Mouse (Mus musculus): ENCODE measurements at regions not wholly inside any gene's neighbourhood (a gene's known extent, or its start where the extent isn't known, plus 50 kb on each side); places are given as distances from the start of the nearest gene placed in this dataset.

- WGBS = 18% methylated on average over 5 of the region's 5 CpGs
- Histone ChIP-seq H3K9me3 (no peaks in the 10 kb centered on the region), H3K4me3 (no peak overlapping the region), H3K36me3 (no peaks in the 10 kb centered on the region), H3K27ac (peak overlapping the region; percentile 39), H3K27me3 (ENCODE audit: insufficient read depth, poor library complexity, severe bottlenecking) (no peaks in the 10 kb centered on the region), H3K4me1 (peaks cover 22% of the 10 kb centered on the region)
- no peak for DNase-seq (ENCODE audit: low spot score)
Measured at GRCm38 (mm10) chr17:80891656-80892055, 52.8 kb upstream of the Tmem178 start.

- DNase-seq (ENCODE audit: low spot score) = no peak
- Histone ChIP-seq H3K36me3 (no peaks in the 10 kb centered on the region), H3K9me3 (no peaks in the 10 kb centered on the region), H3K27me3 (ENCODE audit: insufficient read depth, poor library complexity, severe bottlenecking) (no peaks in the 10 kb centered on the region), H3K4me1 (peaks cover 35% of the 10 kb centered on the region), H3K27ac (no peak overlapping the region), H3K4me3 (no peak overlapping the region)
- 70% methylated on average over 4 of the region's 4 CpGs for WGBS
Measured at GRCm38 (mm10) chr17:80889095-80889494, 55.3 kb upstream of the Tmem178 start.

- peak overlapping the region; percentile 79 for H3K27ac ChIP-seq
- no peaks in the 10 kb centered on the region for H3K9me3 ChIP-seq
- peaks cover 35% of the 10 kb centered on the region for H3K4me1 ChIP-seq
- 40% methylated on average over 8 of the region's 8 CpGs for WGBS
- no peak for DNase-seq (ENCODE audit: low spot score)
- no peaks in the 10 kb centered on the region for H3K36me3 ChIP-seq
- no peaks in the 10 kb centered on the region for H3K27me3 ChIP-seq (ENCODE audit: insufficient read depth, poor library complexity, severe bottlenecking)
- peak overlapping the region; percentile 12; the same call in 1 of the 2 replicates for H3K4me3 ChIP-seq
Measured at GRCm38 (mm10) chr17:80887749-80888119, 56.7 kb upstream of the Tmem178 start.

GRCm38 (mm10) chr17:80887021-80887748 is 57.2 kb upstream of the Tmem178 start:
- Histone ChIP-seq H3K27me3 (ENCODE audit: insufficient read depth, poor library complexity, severe bottlenecking) (no peaks in the 10 kb centered on the region), H3K4me1 (peaks cover 35% of the 10 kb centered on the region), H3K27ac (peak overlapping the region; percentile 79), H3K4me3 (peak overlapping the region; percentile 12; the same call in 1 of the 2 replicates), H3K36me3 (no peaks in the 10 kb centered on the region), H3K9me3 (no peaks in the 10 kb centered on the region)
- DNase-seq (ENCODE audit: low spot score) = no peak
- 51% methylated on average over 18 of the region's 18 CpGs for WGBS

DNA sequence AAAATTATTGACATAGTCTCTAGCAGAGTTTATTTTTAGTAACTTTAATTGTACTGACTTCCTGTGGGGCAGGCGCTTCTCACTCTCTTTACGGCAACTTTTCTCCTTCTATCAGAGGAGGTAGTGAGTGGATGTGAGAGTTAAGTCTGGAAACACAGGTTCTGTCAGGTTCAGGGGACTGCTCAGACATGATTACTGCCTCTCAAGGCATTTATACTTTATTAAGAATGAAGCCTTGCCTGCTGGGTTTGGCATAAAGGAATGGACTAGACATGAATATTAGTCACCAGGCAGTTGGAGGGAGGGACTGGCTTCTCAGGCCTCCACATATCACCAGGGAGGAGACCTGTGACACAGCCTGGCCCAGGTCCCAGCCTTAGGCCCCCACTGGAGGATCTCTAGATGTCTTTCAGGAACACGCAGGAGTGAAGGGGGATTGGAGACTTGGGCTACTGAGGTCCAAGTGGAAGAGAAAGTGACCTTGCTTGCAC is 58.2 kb upstream of the Tmem178 start:
- Histone ChIP-seq H3K4me1 (peaks cover 35% of the 10 kb centered on the region), H3K9me3 (no peaks in the 10 kb centered on the region), H3K4me3 (no peak overlapping the region), H3K36me3 (no peaks in the 10 kb centered on the region), H3K27me3 (ENCODE audit: insufficient read depth, poor library complexity, severe bottlenecking) (no peaks in the 10 kb centered on the region), H3K27ac (peak overlapping the region; percentile 77; the same call in 1 of the 2 replicates)
- no peak for DNase-seq (ENCODE audit: low spot score)
- WGBS = 42% methylated on average over 3 of the region's 3 CpGs

GRCm38 (mm10) chr17:80885706-80886105 is 58.7 kb upstream of the Tmem178 start:
- peaks cover 35% of the 10 kb centered on the region for H3K4me1 ChIP-seq
- no peaks in the 10 kb centered on the region for H3K36me3 ChIP-seq
- H3K9me3 ChIP-seq = no peaks in the 10 kb centered on the region
- WGBS = 80% methylated on average over 9 of the region's 9 CpGs
- H3K4me3 ChIP-seq = no peak overlapping the region
- DNase-seq (ENCODE audit: low spot score) = no peak
- peak overlapping the region; percentile 47; the same call in 1 of the 2 replicates for H3K27ac ChIP-seq
- H3K27me3 ChIP-seq (ENCODE audit: insufficient read depth, poor library complexity, severe bottlenecking) = no peaks in the 10 kb centered on the region

DNA sequence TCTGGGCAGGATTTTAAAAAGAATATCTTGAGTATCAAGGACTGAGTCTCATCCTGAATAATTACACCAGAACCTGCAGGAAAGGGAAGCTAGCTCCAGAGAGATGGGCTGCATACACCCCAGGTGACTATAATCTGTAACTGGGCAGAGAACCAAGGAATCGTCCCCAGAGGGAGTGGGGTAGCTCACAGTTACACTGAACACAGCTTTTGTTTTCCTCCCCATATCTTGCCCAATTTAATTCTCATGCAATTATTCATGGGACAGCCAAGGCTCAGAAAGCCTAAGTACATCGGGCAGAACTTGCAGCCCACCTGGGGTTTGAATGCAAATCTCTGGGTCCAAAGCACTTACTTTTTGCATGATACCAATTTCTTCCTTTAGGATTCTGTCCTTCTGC is 59.5 kb upstream of the Tmem178 start:
- DNase-seq (ENCODE audit: low spot score) = no peak
- H3K36me3 ChIP-seq = no peaks in the 10 kb centered on the region
- 69% methylated on average over 2 of the region's 2 CpGs for WGBS
- H3K4me1 ChIP-seq = peaks cover 35% of the 10 kb centered on the region
- no peak overlapping the region for H3K27ac ChIP-seq
- H3K9me3 ChIP-seq = no peaks in the 10 kb centered on the region
- H3K4me3 ChIP-seq = no peak overlapping the region
- H3K27me3 ChIP-seq (ENCODE audit: insufficient read depth, poor library complexity, severe bottlenecking) = no peaks in the 10 kb centered on the region

DNA sequence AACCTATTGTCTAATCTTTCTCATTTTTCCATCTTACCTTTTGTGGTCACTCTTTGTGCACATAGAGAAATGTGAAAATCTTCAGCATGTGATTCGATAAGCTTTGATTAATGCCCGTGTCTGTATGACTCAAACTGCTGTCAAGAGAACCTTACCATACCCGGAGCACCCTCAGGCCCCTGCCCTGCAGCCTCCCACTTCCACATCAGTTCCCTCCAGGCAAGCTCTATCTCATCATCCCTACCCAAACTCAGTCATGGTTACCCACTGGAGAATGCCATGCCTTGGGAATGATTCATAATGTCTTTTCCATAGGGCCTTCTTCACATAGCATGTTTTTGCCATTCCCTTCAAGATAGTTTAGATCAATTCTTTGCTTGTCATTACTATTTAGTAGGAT is 62.0 kb upstream of the Tmem178 start:
- H3K4me3 ChIP-seq = no peak overlapping the region
- DNase-seq (ENCODE audit: low spot score) = no peak
- H3K9me3 ChIP-seq = no peaks in the 10 kb centered on the region
- 80% methylated on average over 3 of the region's 3 CpGs for WGBS
- H3K27ac ChIP-seq = no peak overlapping the region
- no peaks in the 10 kb centered on the region for H3K27me3 ChIP-seq (ENCODE audit: insufficient read depth, poor library complexity, severe bottlenecking)
- peaks cover 20% of the 10 kb centered on the region for H3K4me1 ChIP-seq
- no peaks in the 10 kb centered on the region for H3K36me3 ChIP-seq

DNA sequence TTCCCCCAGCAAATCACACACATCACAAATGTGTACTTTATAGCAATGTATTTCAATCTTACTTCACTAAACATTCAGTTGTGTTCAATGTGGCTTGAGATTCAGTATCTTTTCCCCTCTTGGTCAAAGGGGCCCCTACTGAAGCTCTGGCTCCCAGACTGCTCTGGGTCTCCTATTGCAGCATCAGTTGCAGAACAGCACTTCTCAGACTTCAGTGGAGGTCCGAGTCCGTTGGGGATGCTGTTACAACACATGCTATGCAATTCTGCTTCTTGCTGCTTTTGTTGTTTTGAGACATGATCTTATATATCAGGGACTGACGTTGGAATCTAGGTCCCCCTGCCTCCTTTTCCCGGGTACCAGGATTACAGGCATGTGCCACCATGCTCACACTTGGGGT is 64.1 kb upstream of the Tmem178 start:
- WGBS = 80% methylated on average over 4 of the region's 4 CpGs
- Histone ChIP-seq H3K4me3 (no peak overlapping the region), H3K4me1 (0 out of 2 replicates have a peak, but pooled peaks cover 5% of the 10 kb centered on the region), H3K27ac (no peak overlapping the region), H3K27me3 (ENCODE audit: insufficient read depth, poor library complexity, severe bottlenecking) (no peaks in the 10 kb centered on the region), H3K9me3 (no peaks in the 10 kb centered on the region), H3K36me3 (no peaks in the 10 kb centered on the region)
- DNase-seq (ENCODE audit: low spot score) = no peak

DNA sequence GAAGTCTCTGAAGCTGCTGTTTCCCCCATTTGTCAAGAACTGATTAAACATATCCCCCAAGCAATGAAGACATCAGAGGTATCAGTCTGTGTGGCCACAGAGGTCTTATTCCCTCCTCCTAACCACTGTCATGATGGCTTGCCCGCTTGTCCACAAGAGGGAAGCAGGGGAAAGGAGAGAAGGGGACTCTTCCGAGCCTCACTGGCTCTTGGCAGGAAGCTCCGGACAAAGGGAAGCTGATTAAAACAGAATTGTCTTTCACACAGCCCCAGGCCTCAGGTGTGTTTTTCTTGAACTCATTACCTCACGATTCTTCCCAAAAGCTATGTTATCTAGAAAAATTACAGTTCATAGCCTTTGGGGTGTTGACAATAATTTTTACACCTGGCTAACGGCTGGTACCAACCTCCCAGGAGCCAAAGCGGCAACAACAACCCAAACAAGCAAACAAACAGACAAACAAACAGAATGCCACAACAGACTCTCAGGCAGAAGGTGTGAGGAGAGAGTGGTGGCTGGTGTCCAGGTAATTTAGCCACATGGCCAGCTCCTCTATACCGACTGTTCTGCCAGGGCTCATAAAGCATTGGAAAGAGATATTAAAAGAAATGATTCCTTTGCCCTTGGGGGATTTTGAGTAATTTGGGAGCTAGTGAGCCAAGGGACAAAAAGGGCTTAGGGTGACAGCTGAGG is 68.9 kb upstream of the Tmem178 start:
- no peak overlapping the region for H3K4me3 ChIP-seq
- H3K27ac ChIP-seq = no peak overlapping the region
- no peaks in the 10 kb centered on the region for H3K9me3 ChIP-seq
- H3K27me3 ChIP-seq (ENCODE audit: insufficient read depth, poor library complexity, severe bottlenecking) = no peaks in the 10 kb centered on the region
- no peaks in the 10 kb centered on the region for H3K36me3 ChIP-seq
- WGBS = 40% methylated on average over 7 of the region's 7 CpGs
- 0 out of 2 replicates have a peak, but pooled peaks cover 5% of the 10 kb centered on the region for H3K4me1 ChIP-seq
- no peak for DNase-seq (ENCODE audit: low spot score)

- H3K4me1 ChIP-seq = 0 out of 2 replicates have a peak, but pooled peaks cover 5% of the 10 kb centered on the region
- H3K9me3 ChIP-seq = no peaks in the 10 kb centered on the region
- H3K36me3 ChIP-seq = no peaks in the 10 kb centered on the region
- H3K27me3 ChIP-seq (ENCODE audit: insufficient read depth, poor library complexity, severe bottlenecking) = no peaks in the 10 kb centered on the region
- no peak overlapping the region for H3K4me3 ChIP-seq
- no peak overlapping the region for H3K27ac ChIP-seq
- 73% methylated on average over 4 of the region's 4 CpGs for WGBS
- no peak for DNase-seq (ENCODE audit: low spot score)
Measured at GRCm38 (mm10) chr17:80870965-80871364, 73.5 kb upstream of the Tmem178 start.

DNA sequence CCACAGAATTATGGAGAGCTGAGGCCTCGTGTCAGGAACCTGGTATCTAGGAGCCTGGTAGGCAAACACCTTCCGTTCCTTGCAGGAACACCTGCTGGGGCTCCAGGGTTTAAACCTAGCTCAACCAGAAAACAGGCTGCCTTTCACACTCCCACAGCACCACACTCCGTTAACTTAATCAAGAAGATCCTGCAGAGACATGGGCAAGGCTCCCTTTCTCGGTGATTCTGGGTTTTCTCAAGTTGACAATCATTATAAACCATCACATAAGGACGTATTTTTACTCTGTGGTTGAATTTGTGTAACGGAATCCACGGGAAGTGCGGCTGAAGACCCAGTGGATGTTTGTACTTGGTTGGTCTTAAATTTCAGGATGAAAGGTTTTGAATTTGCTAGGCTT is 82.1 kb upstream of the Tmem178 start:
- H3K36me3 ChIP-seq = no peaks in the 10 kb centered on the region
- no peaks in the 10 kb centered on the region for H3K27me3 ChIP-seq (ENCODE audit: insufficient read depth, poor library complexity, severe bottlenecking)
- H3K9me3 ChIP-seq = no peaks in the 10 kb centered on the region
- no peak for DNase-seq (ENCODE audit: low spot score)
- peaks cover 9% of the 10 kb centered on the region for H3K4me1 ChIP-seq
- WGBS = 82% methylated on average over 8 of the region's 8 CpGs
- no peak overlapping the region for H3K4me3 ChIP-seq
- 0 out of 2 replicates have a peak overlapping the region, but pooled peaks have one; percentile 11 for H3K27ac ChIP-seq
